Mouse (Mus musculus) CH12.LX (cell line): ENCODE data around the gene Oxa1l.

Experiments
- BHLHE40 ChIP-seq: IDR thresholded peaks from 2 replicates; pipeline ENCODE4 v1.6.1; 2011; ENCODE audit warnings: mild to moderate bottlenecking, low read depth, low read length, improper control_type of control experiment
- CTCF ChIP-seq, 2 experiments: IDR thresholded peaks in 1 of 2; conservative IDR thresholded peaks in 1 of 2; 2 replicates each; pipeline ENCODE4 v1.5.1; 2011 to 2012; ENCODE audit warnings: low read depth in 2 of 2, low read length in 2 of 2, improper control_type of control experiment in 1 of 2, inconsistent platforms in 1 of 2, mild to moderate bottlenecking in 1 of 2, moderate library complexity in 1 of 2
- KAT2A ChIP-seq: IDR thresholded peaks from 2 replicates; pipeline ENCODE4 v1.6.1; 2012; ENCODE audit warnings: low read length, improper control_type of control experiment, inconsistent platforms; ENCODE audit not compliant: insufficient replicate concordance
- MAX ChIP-seq: IDR thresholded peaks from 2 replicates; pipeline ENCODE4 v1.6.1; 2011; ENCODE audit warnings: low read length, improper control_type of control experiment
- NRF1 ChIP-seq: IDR thresholded peaks from 2 replicates; pipeline ENCODE4 v1.6.1; 2014; ENCODE audit warnings: low read depth, mild to moderate bottlenecking, inconsistent platforms, low read length, improper control_type of control experiment, moderate library complexity
- POLR2A ChIP-seq: IDR thresholded peaks from 2 replicates; pipeline ENCODE4 v1.6.1; 2011; ENCODE audit warnings: low read depth, mild to moderate bottlenecking, improper control_type of control experiment, low read length
- RCOR1 ChIP-seq: conservative IDR thresholded peaks from 2 replicates; pipeline ENCODE4 v1.6.1; 2012; ENCODE audit warnings: low read depth, mild to moderate bottlenecking, inconsistent platforms, low read length, improper control_type of control experiment
- SIN3A ChIP-seq: IDR thresholded peaks from 2 replicates; pipeline ENCODE4 v1.6.1; 2012; ENCODE audit warnings: low read length, improper control_type of control experiment, inconsistent platforms
- ZKSCAN1 ChIP-seq: IDR thresholded peaks from 2 replicates; pipeline ENCODE4 v1.6.1; 2012; ENCODE audit warnings: low read depth, inconsistent platforms, low read length, improper control_type of control experiment, borderline replicate concordance

DNA sequence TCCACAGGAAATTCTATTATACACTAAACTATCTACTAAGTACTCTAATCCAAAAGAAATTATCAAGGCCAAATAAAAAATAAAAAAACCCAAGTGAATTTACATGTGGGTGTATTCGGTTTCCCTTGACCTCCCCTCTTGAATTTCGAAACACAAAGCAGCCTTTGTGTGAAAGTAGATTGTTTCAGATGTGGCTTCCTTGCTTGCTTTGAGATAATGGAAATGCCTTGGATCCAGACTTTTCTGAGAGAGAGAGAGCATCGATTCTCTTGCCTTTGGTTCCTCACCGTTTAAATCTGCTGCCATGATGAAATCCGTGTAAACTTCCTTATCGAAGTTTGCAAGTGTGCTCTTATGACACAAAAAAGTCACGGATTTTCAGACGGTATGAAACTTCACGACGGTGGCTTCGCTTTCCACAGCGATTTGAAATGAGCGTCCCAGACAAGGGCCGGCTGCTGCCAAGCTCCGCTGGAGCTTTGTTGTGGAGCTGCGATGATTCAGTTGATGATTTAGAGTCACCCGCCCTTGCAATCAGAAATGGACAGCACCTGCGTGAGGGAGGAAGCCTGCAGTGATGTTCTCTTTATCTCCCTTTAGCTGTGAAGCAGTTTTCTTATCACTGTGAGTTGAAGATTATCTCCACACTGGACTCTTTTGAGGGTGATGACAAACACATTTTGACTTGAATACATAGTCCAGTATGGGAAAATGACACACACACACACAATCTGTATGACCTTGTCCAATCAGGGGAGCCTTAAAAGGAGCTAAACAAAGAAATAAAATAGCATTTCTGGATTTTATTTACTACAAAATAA is 38.9 kb upstream of the Oxa1l start:
- TF ChIP-seq CTCF (conservative IDR thresholded peaks at IDR 0.05 in 1 of 2, IDR thresholded peaks at IDR 0.05 in 1 of 2; ENCODE audit: low read depth in 2 of 2, low read length in 2 of 2) (no peak), SIN3A (no peak), POLR2A (no peak), RCOR1 (no peak), KAT2A (no peak), BHLHE40 (no peak), ZKSCAN1 (no peak), NRF1 (no peak), MAX (no peak)
